Mouse (Mus musculus): Measurements from ENCODE around the gene Dnajb2.

Dnajb2 gene

DNA sequence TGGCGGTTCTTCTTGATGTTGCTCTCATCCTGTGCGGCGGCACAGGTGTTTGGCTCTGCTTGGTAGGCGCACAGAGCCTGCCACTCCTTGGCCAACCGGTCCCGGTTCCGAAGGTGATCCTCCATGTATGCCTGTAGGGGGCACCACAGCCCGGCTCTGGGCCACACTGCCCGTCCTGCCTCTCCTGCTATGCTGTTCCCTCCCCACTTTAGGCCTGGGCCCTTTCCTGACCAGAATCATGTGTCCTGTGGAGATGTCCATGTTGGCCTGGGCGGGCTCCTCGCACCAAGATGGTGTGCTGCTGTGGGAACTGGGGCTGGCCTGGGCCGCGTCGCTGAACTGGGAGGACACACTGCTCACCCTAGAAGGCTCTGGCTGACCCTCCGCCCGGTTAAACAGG lies 16.8 kb downstream of the Dnajb2 start:
- peak; percentile 58 for DNase-seq

DNA sequence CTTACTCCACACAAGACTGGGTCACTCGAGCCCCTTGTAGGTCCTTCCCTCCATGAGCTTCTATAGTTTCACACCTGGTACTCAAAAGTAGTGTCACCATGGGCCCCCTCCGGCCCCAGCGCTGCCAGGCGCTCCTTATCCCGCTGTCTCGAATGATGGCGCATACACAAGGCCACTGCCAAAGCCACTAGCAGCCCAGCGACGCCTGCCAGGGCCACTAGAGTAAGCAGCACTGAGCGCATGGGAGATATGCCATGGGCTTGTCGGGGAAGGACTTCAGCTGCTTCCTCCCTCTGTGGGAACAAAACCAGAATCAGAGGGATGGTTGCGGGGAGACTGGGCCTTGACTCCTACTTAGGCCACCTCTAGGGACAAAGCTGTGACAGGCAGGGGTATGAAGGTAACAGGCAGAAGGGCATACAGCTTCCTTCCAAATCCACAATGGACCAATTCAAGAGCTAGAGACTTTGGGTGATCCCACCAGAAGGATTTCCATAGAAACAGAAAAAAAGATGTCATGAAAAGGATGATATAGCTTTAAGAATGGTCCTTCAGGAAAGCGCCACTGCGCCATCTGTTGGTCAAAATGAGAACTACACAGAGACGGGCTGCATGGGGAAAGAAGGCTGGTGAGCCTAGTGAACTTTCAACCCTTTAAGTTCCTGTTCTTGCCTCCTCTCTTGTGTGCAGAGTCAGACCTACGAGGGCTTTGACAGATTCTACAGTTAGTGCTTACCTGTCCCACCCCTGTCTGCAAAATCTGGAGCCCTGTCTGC lies 17.8 kb downstream of the Dnajb2 start:
- DNase-seq: peak; percentile 91

DNA sequence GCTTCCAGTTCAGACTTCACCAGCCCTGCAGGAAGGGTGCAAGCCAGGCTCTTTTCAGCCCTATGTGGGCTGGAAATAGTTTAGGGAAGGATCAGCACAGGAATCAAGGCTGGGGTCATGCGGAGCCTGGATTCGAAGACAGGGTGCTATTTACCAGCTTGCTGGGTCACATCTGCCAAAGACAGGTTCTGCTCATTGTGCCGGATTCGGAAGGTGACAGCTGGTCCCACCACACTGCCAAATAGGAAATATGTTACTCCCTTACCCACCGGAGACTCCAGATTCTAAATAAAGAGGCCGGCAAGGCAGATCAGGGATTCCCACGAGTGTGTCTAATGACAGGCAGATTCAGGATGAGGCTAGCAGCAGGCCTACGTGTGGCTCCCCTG lies 18.4 kb downstream of the Dnajb2 start:
- DNase-seq: peak; percentile 61

DNA sequence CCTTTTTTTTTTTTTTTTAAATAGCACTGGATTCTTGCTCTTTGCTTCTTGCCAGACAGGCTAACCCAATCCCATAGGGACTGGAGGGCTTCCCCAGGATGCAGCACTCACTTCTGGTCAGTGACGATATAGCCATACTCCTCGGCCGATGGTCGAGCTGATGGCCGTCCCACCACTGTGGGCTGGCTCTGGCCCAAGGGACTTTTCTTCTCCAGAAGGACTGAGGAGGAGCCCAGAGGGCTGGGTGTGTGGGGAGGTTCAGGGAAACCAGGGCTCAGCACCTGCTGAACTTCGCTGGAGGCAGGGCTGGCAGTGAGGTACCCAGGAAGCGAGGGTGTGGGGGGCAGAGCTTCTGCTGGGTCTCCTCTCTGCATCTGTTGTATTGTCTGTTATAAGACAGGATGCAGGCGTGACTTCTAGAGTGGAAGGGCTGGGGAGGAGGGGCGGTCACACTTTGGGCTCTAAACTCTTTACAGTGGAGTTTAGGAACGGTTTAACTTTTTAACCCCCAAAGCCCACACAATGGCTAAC lies 19.4 kb downstream of the Dnajb2 start:
- no peak for DNase-seq

DNA sequence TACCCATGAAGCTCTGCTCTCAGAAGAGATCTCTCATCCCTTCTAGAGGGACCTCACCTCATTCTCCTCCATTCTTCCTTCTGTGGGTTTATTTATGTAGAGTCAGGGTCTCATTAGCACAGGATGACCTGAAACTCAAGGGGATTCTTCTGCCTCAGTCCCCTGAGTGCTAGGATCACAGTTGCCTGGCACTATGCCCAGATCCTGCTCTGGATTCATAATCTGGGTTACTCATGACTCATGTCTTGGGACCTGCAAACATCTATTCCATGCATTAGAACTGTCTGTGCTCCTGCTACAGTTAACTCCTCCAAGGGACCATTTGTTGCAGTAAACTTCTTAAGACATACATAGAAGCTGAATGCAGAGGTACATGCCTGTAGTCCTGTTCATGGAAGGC lies 25.1 kb downstream of the Dnajb2 start:
- peak; percentile 44 for DNase-seq

DNA sequence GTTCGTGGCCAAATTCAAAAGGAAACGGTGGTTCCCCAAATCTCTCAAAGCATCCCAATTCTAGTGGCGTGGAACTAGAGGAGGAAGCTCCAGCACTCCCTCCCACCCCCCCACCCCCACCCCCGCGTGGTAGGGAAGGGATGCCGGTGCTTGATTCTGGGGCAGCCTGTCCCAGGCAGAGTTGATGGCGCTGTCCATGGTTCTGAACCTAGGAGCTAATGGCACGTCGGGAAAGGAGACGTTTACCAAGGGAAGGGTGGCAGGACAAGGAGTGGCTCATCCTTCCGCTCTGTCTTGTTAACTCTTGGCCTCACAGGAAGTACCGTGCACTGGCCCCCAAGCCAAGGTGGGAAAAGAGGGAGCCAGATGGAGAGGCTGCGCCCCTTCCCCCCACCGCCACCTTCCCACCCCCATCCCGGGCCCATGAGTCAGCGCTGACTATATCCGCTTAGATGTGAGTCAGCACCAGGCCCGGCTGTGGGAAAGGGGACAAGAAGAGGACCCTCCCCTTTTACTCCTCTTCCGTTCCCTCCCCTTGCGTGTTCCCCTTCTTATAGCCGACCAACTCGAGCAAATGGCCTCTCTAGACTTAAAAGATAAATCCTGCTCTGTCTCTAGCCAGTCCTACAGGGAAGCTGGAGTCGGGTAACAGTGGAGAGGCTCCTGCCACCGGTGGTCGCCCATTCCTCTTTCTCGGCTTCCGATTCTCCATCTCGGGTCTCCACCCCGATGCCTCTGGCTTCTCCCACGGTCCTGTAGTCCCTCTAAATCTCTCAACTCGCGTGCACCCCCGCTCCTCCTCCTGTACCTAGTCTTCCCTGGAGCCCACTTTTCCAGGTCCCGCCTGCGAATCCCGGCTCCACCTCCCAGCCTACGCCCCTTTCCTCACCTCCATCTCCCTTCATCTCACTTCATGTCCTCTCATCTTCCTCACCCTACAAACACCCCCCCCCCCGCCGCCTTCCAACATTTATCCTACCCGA lies 27.1 kb downstream of the Dnajb2 start:
- peak; percentile 61 for DNase-seq

DNA sequence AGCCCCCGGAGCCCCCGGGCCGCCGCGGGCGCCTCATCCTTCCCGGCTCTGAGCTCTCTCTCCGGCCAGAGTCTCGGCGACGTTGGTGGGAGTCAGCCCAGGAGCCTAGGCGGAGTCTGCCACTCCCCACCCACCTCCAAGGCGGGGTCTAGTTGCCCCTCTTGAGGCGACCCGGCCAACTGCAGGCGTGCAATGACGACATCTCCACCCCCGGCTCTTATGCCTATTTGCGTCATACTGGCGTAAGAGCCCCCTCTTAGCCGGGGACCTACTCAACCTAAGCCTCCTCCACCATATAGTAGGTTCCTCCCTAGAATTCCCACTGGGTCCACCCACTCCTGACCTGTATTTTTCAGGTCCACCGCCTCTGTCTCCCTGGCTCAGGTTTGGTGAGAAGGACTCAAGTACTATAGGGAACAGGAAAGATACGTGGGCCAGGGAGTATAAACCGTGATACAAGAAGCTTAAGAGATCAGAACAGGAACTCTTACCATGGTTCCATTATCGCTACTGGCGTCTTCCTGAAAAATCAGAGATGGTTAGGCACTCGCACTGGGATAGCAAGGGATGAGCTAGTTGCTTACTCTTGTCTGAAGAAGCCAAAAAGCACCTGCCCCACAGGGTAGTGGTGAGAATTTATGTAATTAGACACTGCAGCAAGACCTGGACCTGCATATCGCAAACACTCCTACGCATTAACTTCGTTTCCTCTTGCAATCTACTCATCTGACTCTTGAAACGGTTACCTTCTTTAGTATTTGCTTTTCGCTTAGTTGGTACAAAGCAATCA lies 28.1 kb downstream of the Dnajb2 start, which contains the start of gene Ptprn:
Ptprn (minus strand) TSS at position 412 of the 790 bp plus-strand sequence.
- DNase-seq: peak; percentile 89

DNA sequence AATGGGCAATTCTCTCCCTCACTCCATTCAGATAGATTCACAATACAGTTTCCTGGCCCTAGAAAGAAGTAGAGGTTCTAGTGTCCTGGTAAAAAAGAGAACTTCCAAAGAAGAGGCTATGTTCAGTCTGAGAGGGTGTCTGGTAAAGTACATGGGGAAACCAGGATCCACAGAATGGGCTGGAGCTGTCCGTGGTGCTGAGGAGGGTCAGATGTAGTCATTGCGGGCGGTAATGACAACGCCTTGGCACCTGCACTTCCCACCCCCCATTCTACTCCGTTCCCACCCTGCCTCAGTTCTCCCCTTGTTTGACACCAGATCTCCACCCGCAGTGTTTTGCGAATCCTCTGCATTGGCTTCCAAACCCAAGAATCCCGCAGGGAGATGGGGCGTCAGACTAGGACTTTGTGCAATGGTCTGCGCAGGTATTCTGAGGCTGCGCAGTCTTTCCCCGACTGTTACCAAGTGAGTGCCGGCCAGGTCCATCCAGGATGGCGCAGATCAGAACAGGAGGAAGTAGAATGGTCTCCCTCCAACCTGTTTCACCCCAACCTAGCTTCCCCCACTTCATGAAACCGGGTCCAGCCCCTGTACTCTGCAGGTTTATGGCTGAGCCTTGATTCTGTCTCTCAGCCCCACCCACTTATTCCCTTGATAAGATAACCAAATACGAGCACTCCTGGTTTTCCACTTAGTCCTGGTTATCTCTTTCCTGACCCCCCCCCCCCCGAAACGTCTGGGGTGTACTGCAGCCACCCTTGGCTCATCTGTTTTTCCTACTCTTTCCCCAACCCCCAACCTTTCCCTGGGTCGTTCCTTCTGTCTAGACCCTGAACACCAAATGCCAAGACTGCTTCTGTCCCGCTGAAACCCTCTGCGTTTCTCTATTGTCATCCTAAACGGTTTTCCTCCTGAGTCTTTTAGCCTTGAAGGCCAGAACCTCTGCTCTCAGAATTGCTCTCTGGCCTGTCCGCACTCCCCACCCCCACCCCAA lies 41.3 kb downstream of the Dnajb2 start:
- peak; percentile 37 for DNase-seq

DNA sequence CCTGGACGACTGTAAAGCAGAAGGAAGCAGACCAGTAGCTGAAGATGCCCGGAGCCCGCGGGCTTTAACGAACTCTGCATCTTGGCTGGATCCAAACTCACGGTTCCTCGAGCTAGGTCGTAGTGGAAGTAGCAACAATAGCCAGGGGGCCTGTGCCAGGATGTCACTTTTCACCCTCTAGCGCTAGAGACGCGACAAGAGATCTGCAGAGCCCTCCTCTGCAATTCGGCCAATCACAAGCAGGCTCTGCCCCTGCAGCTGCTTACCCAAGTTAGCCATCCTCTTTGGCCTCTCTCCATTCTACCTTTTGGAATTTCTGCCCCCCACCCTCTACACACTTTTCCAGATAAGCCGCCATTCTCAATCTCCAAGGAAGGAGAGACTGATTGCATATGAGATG lies 42.0 kb downstream of the Dnajb2 start, which contains the start of gene Resp18:
Resp18 (minus strand) TSS at position 188 of the 400 bp plus-strand sequence.
- peak; percentile 45 for DNase-seq

DNA sequence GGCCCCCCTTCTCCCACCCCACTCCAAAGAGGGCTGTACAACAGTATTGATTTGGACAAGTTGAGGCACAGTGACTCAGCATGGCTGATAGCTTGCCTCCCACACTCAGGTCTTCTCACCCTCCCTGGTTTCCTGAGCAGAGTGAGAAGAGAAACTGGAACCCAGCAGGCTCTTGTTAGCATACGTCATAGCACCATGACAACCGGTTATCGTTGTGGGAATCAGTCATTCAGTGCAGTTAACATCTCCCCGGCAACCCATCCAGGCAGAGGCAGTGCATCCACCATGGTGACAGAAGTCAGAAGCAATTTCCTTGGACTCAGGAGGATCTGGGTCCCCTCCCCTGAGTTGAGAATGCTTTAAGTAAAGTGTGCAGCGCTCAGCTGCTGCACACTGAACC lies 46.8 kb downstream of the Dnajb2 start:
- DNase-seq: no peak

DNA sequence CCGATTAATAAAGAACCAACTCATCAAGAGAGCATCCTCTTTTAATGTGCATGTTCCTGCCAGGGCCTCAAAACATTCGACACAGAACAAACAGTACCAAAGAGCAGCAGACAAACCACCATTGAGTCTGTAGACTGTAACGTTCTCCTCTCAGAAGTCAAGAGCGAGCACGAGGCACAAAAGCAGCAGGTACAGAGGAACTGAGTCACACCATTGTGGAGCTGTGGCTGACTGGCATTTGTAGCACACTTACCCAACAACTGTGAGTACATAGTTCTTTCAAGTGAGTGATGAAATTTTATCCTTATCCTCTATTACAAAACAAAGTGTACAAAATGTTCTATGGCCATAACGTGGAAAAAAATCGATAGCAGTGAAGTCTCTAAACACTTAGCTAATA lies 48.7 kb downstream of the Dnajb2 start:
- no peak for DNase-seq

DNA sequence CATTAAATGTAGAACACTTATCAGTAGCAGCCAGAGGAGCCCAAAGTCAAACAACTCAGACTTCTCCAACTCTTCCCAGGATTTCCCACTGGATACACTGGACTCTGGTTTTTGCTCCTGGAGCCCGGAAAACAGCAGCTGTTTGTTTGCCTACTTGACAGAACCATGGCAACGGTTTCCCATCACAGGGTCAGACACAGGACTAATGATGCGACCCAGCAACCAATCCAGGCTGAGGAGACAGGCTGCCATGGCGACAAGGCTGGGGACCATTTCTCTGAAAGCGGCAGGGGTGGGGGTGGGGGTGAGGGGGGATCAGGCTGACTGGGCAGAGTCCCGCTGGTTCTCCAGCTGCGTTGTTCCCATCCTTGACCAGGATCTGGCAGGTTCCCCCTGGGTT lies 53.2 kb downstream of the Dnajb2 start:
- DNase-seq: no peak

DNA sequence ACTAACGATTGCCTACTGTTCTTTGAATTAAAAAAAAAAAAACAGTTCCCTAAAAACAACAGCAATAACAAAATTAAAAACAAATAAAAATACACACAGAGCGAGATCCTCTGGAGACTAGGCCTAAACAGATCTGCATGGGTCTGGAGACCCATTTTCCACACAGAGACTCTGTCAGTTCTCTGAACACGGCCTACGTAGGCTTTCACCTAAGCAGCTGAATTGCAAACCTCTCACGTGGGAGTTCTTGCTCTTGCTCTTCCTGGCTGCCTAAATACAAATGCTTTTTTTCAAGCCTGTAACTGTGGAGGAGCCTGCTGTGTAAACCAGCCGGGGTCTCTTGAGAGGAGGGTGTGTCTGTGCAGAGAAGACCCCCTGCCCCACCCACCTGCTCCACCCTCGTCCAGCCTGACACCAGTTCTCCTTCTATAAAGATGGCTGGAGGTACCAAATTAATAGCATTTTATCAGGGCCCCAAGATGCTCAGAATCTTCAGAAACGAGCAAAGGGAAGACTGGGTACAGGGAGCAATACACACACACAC lies 53.8 kb downstream of the Dnajb2 start:
- no peak for DNase-seq

DNA sequence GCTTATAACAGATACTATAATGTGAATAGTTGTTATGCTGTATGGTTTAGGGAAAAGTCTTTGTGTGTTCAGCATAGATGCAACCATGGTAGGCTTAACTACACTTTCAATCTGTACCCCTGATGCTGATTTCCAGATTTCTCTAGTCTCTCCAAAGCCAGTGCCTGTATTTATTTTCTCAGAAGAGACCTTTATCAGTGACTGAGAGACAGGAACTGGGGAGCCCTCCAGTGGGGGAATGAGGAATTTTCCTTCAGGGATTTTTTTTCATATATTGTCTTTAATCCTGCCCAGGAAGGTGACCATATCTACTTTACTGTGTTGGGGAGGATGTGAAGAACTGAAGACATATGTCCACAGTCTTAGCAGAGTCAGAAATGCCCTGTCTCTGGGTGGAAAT lies 54.4 kb downstream of the Dnajb2 start:
- peak; percentile 81 for DNase-seq

DNA sequence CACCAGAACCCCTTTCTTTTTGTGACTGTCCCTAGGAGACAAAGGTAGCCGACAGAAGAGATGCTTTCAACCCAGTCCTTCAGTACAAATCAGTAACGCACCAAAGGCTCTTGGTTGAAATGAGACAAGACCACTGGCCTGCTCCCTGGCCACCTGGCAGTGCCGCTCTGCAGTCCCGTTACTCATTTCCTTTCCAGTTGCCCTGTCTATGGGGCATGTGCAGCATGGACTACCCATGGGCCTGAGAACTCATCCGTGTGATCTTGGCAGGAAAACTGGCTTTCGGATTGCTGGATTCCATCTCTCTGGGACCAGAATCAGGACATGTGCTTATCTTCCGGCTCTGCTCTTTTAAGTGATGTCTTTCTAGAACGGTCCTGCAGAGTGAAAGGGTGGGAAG lies 55.1 kb downstream of the Dnajb2 start:
- no peak for DNase-seq

DNA sequence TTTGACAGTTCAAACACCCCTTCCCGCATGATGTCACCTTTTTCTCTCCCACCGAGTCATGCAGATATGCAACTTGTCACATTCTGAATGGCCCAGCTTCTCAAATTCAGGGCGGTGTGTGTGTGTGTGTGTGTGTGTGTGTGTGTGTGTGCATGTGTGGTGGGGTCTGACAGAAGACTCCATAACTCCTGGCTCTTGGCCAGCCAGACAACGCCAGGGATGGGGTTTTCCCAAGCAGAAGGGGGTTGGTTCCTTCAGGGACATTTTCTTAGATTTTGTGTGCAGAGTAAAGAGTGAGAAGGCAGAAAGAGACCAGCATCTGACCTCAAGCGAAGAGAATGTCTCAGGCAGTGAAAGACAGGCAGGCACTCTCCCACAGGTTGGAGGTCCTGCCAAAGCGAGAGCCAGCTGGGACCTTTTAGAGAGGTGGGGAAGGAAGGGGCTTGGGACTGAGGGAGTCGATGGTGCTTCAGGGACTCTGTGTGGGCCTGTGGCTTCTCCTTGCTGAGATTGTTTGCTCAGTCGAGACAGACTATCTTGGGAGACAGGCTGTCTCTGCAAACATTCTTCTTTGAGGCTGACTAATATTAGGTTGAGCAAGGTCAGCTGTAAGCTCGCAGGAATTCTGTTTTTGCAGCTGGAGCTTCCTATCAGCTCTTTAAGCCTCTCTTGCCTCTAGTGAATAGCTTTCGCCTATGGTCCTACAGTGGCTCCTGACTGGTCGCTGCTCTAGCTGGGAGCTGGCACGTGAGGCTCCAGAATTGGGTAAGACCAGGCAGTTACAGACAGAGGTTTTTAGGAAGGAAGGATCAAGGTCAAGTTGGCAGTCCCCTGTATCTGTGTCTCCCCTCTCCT lies 56.5 kb downstream of the Dnajb2 start:
- no peak for DNase-seq

DNA sequence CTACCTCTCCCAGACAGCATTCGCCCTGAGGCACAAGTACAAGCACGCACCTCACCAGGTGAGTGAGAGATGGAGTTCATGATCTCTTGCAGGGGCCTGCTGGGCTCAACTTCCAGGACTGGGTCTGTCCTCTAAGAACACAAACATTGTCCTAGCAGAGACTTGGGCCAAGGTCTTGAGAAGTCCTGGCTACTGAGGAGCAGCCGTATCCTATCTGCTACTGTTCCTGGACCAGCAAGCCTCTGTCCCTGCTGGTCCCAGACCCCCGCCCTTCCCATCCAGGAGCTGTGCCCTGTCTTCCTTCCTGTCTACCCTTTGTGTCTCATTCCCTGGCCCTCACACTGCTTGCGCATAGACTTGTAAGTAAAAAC lies 57.1 kb downstream of the Dnajb2 start:
- no peak for DNase-seq

DNA sequence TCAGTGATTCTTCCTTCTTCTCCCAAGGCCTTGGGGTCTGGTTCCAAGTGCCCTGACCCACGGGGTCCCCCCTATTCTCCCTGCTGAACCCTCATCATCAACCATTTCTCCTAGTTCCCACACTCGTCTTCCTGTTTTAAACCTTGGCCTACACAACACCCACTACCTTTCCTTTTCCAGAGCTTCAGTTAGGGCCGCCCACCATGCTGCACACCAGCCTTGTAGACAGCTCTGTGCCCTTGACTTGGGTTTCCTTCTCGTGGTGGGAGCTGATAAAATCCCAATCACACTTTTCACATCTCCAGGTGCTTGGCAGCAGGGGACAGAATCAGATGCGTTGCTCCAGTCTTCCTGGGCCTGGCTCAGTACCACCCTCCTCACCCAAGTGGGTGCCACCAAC lies 58.1 kb downstream of the Dnajb2 start:
- DNase-seq: no peak
